In the genomic region with DNA sequence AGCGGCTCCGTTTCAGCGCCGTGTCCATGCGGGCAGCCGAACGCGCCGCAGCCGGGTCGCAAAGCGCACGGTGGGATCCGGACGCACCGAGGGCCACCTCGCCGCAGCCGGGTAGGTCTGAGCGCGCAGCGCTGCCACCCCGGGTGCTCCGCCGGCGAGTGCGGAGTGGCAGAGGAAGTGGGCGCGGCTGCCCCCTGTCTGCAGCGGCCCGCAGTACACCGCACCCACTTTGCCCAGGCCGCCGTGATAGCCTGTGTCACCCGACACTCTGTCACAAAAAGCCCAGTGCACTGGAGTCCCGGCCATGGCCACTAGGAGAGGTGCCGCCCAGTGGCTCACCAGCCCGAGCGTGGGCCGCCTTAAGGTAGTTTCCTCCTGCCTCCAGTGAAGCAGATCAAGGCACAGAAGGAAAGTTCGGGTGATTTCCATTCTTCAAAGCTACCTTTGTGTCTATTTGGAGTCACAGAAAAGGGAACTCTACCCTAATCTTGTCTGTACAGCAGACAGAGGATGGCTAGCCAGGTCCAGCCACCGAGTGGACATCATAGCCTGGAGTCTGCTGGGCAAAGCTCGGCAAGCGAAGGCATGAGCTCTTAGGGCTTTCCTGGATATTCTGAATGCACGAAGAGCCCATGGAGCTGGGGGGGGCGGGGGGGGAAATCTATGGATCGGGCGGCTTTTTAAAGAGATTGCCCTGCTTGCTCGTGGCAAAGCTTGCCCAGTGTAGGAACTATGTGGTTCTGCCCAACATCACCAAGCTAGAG, we compare ENCODE assay signal across 8 mouse cellular contexts. TPM values are rescaled to one million over a fixed set of nuclear protein-coding genes. Genes with fewer than 3 reads are reported as not detected.
DNase-seq lines count a peak whose midpoint lies in the region; ATAC-seq and TF ChIP-seq lines count a peak whose summit lies in the region.

A gene (minus strand): TSS at position 149 of the 764 bp plus-strand sequence.

- peak within 1 kb of the TSS; percentile 74 for H3K9ac ChIP-seq in lung, embryonic 15.5 days

- peak; percentile 84 for ATAC-seq in lung, embryonic 15.5 days (ENCODE audit: borderline replicate concordance, extremely low read depth, low FRiP score, low TSS enrichment)

- TF ChIP-seq CTCF in olfactory bulb, adult 2 months (IDR thresholded peaks at IDR 0.05; ENCODE audit: insufficient read depth, low read depth, low read length) = peak; percentile 91
- peak; percentile 98 for TF ChIP-seq CTCF in thymus, adult 2 months (IDR thresholded peaks at IDR 0.05; ENCODE audit: borderline replicate concordance, control insufficient read depth, extremely low read depth, insufficient read depth, low read length, poor library complexity)

- H3K9me3 ChIP-seq in hindbrain, embryonic 10.5 days = no peaks in the 10 kb centered on the region
- no peaks in the 10 kb centered on the region for H3K9me3 ChIP-seq in lung, embryonic 15.5 days

- 10% methylated on average over 49 of the region's 49 CpGs for WGBS in hindbrain, embryonic 10.5 days
- WGBS in lung, embryonic 15.5 days = 5% methylated on average over 49 of the region's 49 CpGs
- 7% methylated on average over 49 of the region's 49 CpGs for WGBS in olfactory bulb, adult 2 months
- 12% methylated on average over 49 of the region's 49 CpGs for WGBS in thymus, adult 2 months

- H3K4me2 ChIP-seq in lung, embryonic 15.5 days = peak within 1 kb of the TSS; percentile 86

- H3K27ac ChIP-seq in hindbrain, embryonic 10.5 days = peak within 1 kb of the TSS; percentile 89
- H3K27ac ChIP-seq in lung, embryonic 15.5 days = peak within 1 kb of the TSS; percentile 51; the same call in 1 of the 2 replicates
- H3K27ac ChIP-seq in olfactory bulb, adult 2 months (ENCODE audit: insufficient read depth, low read depth, low read length) = peak within 1 kb of the TSS; percentile 27; the same call in 1 of the 2 replicates
- no peak within 1 kb of the TSS for H3K27ac ChIP-seq in thymus, adult 2 months (ENCODE audit: control insufficient read depth, insufficient read depth, low read length)

- H3K36me3 ChIP-seq in hindbrain, embryonic 10.5 days = no peaks in the 10 kb centered on the region
- no peaks in the 10 kb centered on the region for H3K36me3 ChIP-seq in lung, embryonic 15.5 days
- H3K36me3 ChIP-seq in thymus, adult 2 months (ENCODE audit: control insufficient read depth, insufficient read depth, low read length) = no peaks in the 10 kb centered on the region

- H3K4me3 ChIP-seq in hindbrain, embryonic 10.5 days = peak within 1 kb of the TSS; percentile 71
- peak within 1 kb of the TSS; percentile 73 for H3K4me3 ChIP-seq in lung, embryonic 15.5 days
- H3K4me3 ChIP-seq in olfactory bulb, adult 2 months (ENCODE audit: insufficient read depth, low read depth, low read length) = peak within 1 kb of the TSS; percentile 80
- H3K4me3 ChIP-seq in thymus, adult 2 months (ENCODE audit: control insufficient read depth, insufficient read depth, low read length) = peak within 1 kb of the TSS; percentile 82

- peaks cover 41% of the 10 kb centered on the region for H3K4me1 ChIP-seq in hindbrain, embryonic 10.5 days (replicated peaks)
- peaks cover 50% of the 10 kb centered on the region for H3K4me1 ChIP-seq in lung, embryonic 15.5 days
- H3K4me1 ChIP-seq in olfactory bulb, adult 2 months (ENCODE audit: control insufficient read depth, insufficient read depth, low read length) = peaks cover 17% of the 10 kb centered on the region; the same call in 1 of the 2 replicates
- H3K4me1 ChIP-seq in thymus, adult 2 months (replicated peaks; ENCODE audit: control insufficient read depth, insufficient read depth, low read length) = peaks cover 27% of the 10 kb centered on the region

- H3K27me3 ChIP-seq in hindbrain, embryonic 10.5 days (ENCODE audit: insufficient read depth, poor library complexity, severe bottlenecking) = peaks cover 24% of the 10 kb centered on the region; the same call in 1 of the 2 replicates
- peaks cover 56% of the 10 kb centered on the region for H3K27me3 ChIP-seq in lung, embryonic 15.5 days
- H3K27me3 ChIP-seq in thymus, adult 2 months (ENCODE audit: control insufficient read depth, insufficient read depth, low read length) = no peaks in the 10 kb centered on the region

- peak; percentile 41; the same call in 1 of the 2 replicates for TF ChIP-seq POLR2A in olfactory bulb, adult 2 months (IDR thresholded peaks at IDR 0.05; ENCODE audit: insufficient read depth, low read depth, low read length)
- no peak for TF ChIP-seq POLR2A in thymus, adult 2 months (IDR thresholded peaks at IDR 0.05; ENCODE audit: control insufficient read depth, extremely low read depth, insufficient read depth, low read length, poor library complexity)

- DNase-seq in NIH3T3 (ENCODE audit: low read depth) = peak; percentile 87
- peak; percentile 96 for DNase-seq in cerebellum, adult 9-11 months
- DNase-seq in frontal cortex, adult 2 months (ENCODE audit: extremely low spot score in 1 of 2, low spot score in 1 of 2) = peak; percentile 79 to 95
- peak; percentile 93 for DNase-seq in hindbrain, embryonic 10.5 days (ENCODE audit: low spot score)
- DNase-seq in layer of hippocampus, adult 9-10 months (ENCODE audit: low spot score) = peak; percentile 93
- DNase-seq in thymus, adult 2 months = peak; percentile 93

RNA-seq across cellular contexts. Expression of the gene that starts here (rescaled TPM):
- polyA plus RNA-seq in frontal cortex, adult 2 months (2012; rRNA removed) = 38.4 and 44.0 TPM in 2 replicates
- 19.3 and 23.7 TPM in 2 replicates for polyA plus RNA-seq in hindbrain, embryonic 10.5 days (2016; fragmentation: Nextera tagmentation; extraction: Ambion mirVana)
- polyA plus RNA-seq in lung, embryonic 15.5 days (2015; fragmentation: Nextera tagmentation; extraction: Ambion mirVana) = 25.4 and 26.4 TPM in 2 replicates
- polyA plus RNA-seq in olfactory bulb, adult 2 months (2012; ENCODE audit: insufficient read depth, insufficient read length, low replicate concordance, missing spikeins) = not detected in 2 replicates
- 10.5 and 10.7 TPM in 2 replicates for polyA plus RNA-seq in thymus, adult 2 months (2012; rRNA removed)

Comparison
In these comparisons a context has a peak if more than half of its experiments do, and no peak if none do; other contexts are left out.
1. RNA of the gene that starts here (polyA plus RNA-seq): 38.4 to 44.0 TPM in frontal cortex, adult 2 months, 25.4 to 26.4 TPM in lung, embryonic 15.5 days, 19.3 to 23.7 TPM in hindbrain, embryonic 10.5 days and 10.5 to 10.7 TPM in thymus, adult 2 months; not detected in olfactory bulb, adult 2 months; every median in the first group is over 10 times any median in the second.
2. Peak in every context shown above with its lines, with median percentiles within 50 percentile points of each other: DNase-seq and H3K4me3 ChIP-seq.